Mouse (Mus musculus) embryo, embryonic 11 days (tissue): ENCODE data around the gene Mup9.
"Not testable (repeated sequence)": the region's sequence is repeated elsewhere in the genome, so short reads cannot be mapped to it uniquely, and the experiment has no call there.

ENCODE experiments used
- DNase-seq: peaks from one replicate; pipeline ENCODE4 v3.0.0-alpha.2; 2015

Gene Mup9

GRCm38 (mm10) chr4:60421852-60422251 is at the start of gene Mup9:
Gene Mup9, minus strand, starts transcription at chr4:60421952.
- DNase-seq: not testable (repeated sequence)
